Mouse (Mus musculus) thymus, adult 2 months (tissue): Measurements from ENCODE around the gene Gadd45b.

Source experiments
- CTCF ChIP-seq: fragments of 200-500 bp; IDR thresholded peaks from 2 replicates; pipeline ENCODE4 v1.5.1; 2012; ENCODE audit warnings: mild to moderate bottlenecking, control low read depth, low read length, moderate library complexity, borderline replicate concordance; ENCODE audit not compliant: control insufficient read depth, poor library complexity, insufficient read depth; ENCODE audit errors: extremely low read depth
- POLR2A ChIP-seq: fragments of 200-500 bp; IDR thresholded peaks from 2 replicates; pipeline ENCODE4 v1.6.1; 2012; ENCODE audit warnings: mild to moderate bottlenecking, low read length, control low read depth, moderate library complexity; ENCODE audit not compliant: control insufficient read depth, poor library complexity, insufficient read depth; ENCODE audit errors: extremely low read depth

- TF ChIP-seq CTCF, result no peak
- no peak for TF ChIP-seq POLR2A
These were observed 20.3 kb upstream of the Gadd45b start for GRCm38 (mm10) chr10:80909375-80910162.
